Mouse (Mus musculus): ENCODE results near the gene Isg20l2. TPM values are rescaled to one million over a fixed set of nuclear protein-coding genes. Genes with fewer than 3 reads are reported as not detected.
"Not testable (repeated sequence)": the region's sequence is repeated elsewhere in the genome, so short reads cannot be mapped to it uniquely, and the experiment has no call there.

The Isg20l2 gene
- 10.7 and 12.8 TPM in 2 replicates for polyA plus RNA-seq (2012; rRNA removed)

DNA sequence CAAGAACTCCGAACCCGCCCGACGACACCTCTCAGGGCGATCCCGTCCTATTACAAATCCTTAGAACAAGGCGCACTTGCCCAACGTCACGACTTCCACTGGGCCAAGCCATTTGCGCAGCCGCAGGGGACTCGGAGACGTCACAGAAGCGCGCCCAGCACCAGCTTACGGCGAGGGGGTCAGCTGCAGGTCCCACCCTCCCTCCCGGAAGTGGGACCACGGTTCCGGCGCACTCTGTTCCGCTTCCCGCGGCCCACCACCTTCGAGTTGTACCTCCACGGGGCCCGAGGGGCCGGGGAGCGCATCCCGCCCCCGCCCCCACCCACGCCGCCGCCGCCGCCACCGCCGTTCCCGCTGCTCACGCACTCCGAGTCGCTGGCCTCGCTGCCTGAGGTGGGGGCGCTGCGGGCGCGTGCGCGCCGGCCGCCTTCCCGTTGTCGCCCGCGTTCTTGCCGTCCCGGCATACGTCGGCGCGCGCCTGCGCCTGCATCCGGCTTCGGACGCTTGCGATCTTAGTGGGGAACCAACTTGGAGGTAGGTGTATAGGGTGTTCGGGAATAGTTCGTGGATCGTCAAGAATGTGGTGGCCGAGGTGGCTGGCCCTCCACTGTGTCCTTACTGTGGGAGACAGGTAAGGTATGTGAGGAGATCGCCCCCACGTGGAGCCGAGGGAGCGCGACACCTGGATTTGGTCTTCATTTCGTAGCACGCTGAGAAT is at the start of gene Isg20l2, which contains the start of gene Rrnad1:
Gene Isg20l2 (plus strand): TSS at position 237 of the 718 bp plus-strand sequence.
Gene Rrnad1 (minus strand): TSS at position 640 of the 718 bp plus-strand sequence.
- TF ChIP-seq CTCF (IDR thresholded peaks at IDR 0.05; ENCODE audit: insufficient read depth, low read length): peak; percentile 73
- peak; percentile 88; the same call in 1 of the 2 replicates for TF ChIP-seq POLR2A (IDR thresholded peaks at IDR 0.05; ENCODE audit: borderline replicate concordance, extremely low read depth, low read depth, low read length)
- peaks cover 6% of the 10 kb centered on the region for H3K4me1 ChIP-seq (ENCODE audit: control insufficient read depth, insufficient read depth, low read length)
- WGBS: under 1% methylated on average over 78 of the region's 78 CpGs
- DNase-seq: peak; percentile 97
- H3K4me3 ChIP-seq (replicated peaks; ENCODE audit: extremely low read depth, low read depth, low read length): peak within 1 kb of the TSS; percentile 89

- peak overlapping the region; percentile 85 for H3K4me3 ChIP-seq (replicated peaks; ENCODE audit: extremely low read depth, low read depth, low read length)
- DNase-seq: no peak
- WGBS: 2% methylated on average over 3 of the region's 3 CpGs
These were observed 45.8 kb upstream of the Isg20l2 start for GRCm38 (mm10) chr3:87884291-87884690.

DNA sequence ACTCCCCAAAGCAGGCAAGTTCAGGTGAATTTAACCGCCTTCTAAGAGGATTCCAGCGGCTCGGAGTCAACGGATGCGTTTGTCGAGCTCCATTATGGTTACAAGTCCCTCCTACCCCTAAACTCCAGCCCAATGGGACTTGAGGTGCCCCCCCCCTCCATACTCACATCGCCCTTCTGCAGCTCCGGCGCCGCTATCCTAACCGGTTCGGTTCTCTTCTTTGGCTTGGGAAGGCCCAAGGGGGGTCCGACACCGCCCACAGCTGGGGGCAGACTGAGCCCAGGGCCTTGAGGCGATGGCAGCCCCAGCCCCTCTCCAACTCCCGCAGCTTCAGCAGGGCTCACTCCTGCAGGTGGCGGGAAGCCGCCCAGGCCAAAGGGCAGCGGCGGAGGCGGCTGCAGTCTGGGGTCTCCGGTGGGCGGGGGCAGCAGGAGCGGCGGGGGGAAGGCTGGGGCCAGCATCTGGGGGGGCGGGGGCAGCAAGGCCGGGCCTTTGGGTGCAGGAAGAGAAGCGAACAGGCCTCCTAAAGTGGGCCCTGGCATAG is 45.3 kb upstream of the Isg20l2 start:
- Histone ChIP-seq H3K4me3 (replicated peaks; ENCODE audit: extremely low read depth, low read depth, low read length) (peak overlapping the region; percentile 85), H3K4me1 (ENCODE audit: control insufficient read depth, insufficient read depth, low read length) (peaks cover 9% of the 10 kb centered on the region)
- WGBS: under 1% methylated on average over 28 of the region's 28 CpGs
- TF ChIP-seq CTCF (IDR thresholded peaks at IDR 0.05; ENCODE audit: insufficient read depth, low read length): no peak
- no peak for TF ChIP-seq POLR2A (IDR thresholded peaks at IDR 0.05; ENCODE audit: borderline replicate concordance, extremely low read depth, low read depth, low read length)
- DNase-seq: peak; percentile 20

More at GRCm38 (mm10) chr3:87884291-87884690, 45.8 kb upstream of the Isg20l2 start:
- peaks cover 9% of the 10 kb centered on the region for H3K4me1 ChIP-seq (ENCODE audit: control insufficient read depth, insufficient read depth, low read length)
- TF ChIP-seq POLR2A (IDR thresholded peaks at IDR 0.05; ENCODE audit: borderline replicate concordance, extremely low read depth, low read depth, low read length): no peak
- no peak for TF ChIP-seq CTCF (IDR thresholded peaks at IDR 0.05; ENCODE audit: insufficient read depth, low read length)

GRCm38 (mm10) chr3:87885281-87886003 is 44.7 kb upstream of the Isg20l2 start, which contains the start of gene Prcc:
Prcc (minus strand) TSS chr3:87885608.
- Histone ChIP-seq H3K4me1 (ENCODE audit: control insufficient read depth, insufficient read depth, low read length) (peaks cover 9% of the 10 kb centered on the region), H3K4me3 (replicated peaks; ENCODE audit: extremely low read depth, low read depth, low read length) (peak within 1 kb of the TSS; percentile 85)
- peak; percentile 85 for DNase-seq
- TF ChIP-seq CTCF (IDR thresholded peaks at IDR 0.05; ENCODE audit: insufficient read depth, low read length) (no peak), POLR2A (IDR thresholded peaks at IDR 0.05; ENCODE audit: borderline replicate concordance, extremely low read depth, low read depth, low read length) (peak; percentile 51; the same call in 1 of the 2 replicates)
- WGBS: under 1% methylated on average over 33 of the region's 33 CpGs

DNA sequence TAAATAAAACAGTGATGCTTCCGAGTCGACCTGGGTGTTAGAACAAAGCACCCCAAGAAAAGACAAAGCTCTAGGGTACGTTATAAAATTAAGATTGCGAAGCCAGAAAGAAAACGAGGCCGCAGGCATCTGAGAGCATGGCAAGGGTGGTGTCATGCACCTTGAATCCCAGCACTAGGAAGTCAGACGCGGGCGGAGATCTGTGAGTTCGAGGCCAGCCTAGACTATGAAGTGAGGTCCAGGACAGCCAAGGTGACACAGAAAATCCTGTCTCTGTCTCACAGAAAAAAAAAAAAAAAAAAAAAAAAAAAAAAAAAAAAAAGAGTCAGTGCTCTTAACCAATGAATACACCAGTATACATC is 44.1 kb upstream of the Isg20l2 start:
- 6% methylated on average over 10 of the region's 10 CpGs for whole genome bisulfite sequencing
- no peak for TF ChIP-seq POLR2A (IDR thresholded peaks at IDR 0.05; ENCODE audit: borderline replicate concordance, extremely low read depth, low read depth, low read length)
- no peak for TF ChIP-seq CTCF (IDR thresholded peaks at IDR 0.05; ENCODE audit: insufficient read depth, low read length)
- peak overlapping the region; percentile 76 for H3K4me3 ChIP-seq (replicated peaks; ENCODE audit: extremely low read depth, low read depth, low read length)
- peaks cover 9% of the 10 kb centered on the region for H3K4me1 ChIP-seq (ENCODE audit: control insufficient read depth, insufficient read depth, low read length)
- peak; percentile 60 for DNase-seq

GRCm38 (mm10) chr3:87886416-87886815 is 43.7 kb upstream of the Isg20l2 start:
- TF ChIP-seq CTCF (IDR thresholded peaks at IDR 0.05; ENCODE audit: insufficient read depth, low read length) (no peak), POLR2A (IDR thresholded peaks at IDR 0.05; ENCODE audit: borderline replicate concordance, extremely low read depth, low read depth, low read length) (no peak)
- 85% methylated on average over 6 of the region's 6 CpGs for WGBS
- DNase-seq: no peak

GRCm38 (mm10) chr3:87887400-87887799 is 42.7 kb upstream of the Isg20l2 start:
- not testable (repeated sequence) for H3K4me3 ChIP-seq (replicated peaks; ENCODE audit: extremely low read depth, low read depth, low read length); H3K4me1 ChIP-seq (ENCODE audit: control insufficient read depth, insufficient read depth, low read length); DNase-seq
- WGBS: 72% methylated on average over 4 of the region's 4 CpGs

More at GRCm38 (mm10) chr3:87886416-87886815, 43.7 kb upstream of the Isg20l2 start:
- Histone ChIP-seq H3K4me1 (ENCODE audit: control insufficient read depth, insufficient read depth, low read length) (peaks cover 9% of the 10 kb centered on the region), H3K4me3 (replicated peaks; ENCODE audit: extremely low read depth, low read depth, low read length) (no peak overlapping the region)

DNA sequence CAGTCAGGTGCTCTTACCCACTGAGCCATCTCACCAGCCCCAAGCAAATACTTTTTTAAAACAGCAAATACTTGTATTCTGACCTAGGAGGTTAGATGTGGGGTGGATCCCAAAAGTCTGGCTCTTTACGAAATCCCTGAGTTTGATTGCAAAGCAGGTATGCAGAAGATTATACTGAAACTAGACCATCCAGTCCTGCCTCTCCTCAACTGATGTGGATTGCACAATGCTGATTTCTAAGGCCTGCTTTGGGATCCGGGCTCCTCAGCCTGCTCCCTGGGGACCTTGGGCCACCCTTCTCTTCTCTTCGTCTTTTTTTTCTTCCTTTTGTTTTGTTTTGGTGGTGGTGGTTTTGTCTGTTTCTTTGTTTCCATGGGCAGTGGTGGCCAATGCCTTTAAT is 38.6 kb upstream of the Isg20l2 start:
- 64% methylated on average over 3 of the region's 3 CpGs for WGBS
- TF ChIP-seq CTCF (IDR thresholded peaks at IDR 0.05; ENCODE audit: insufficient read depth, low read length) (no peak), POLR2A (IDR thresholded peaks at IDR 0.05; ENCODE audit: borderline replicate concordance, extremely low read depth, low read depth, low read length) (no peak)
- Histone ChIP-seq H3K4me3 (replicated peaks; ENCODE audit: extremely low read depth, low read depth, low read length) (no peak overlapping the region), H3K4me1 (ENCODE audit: control insufficient read depth, insufficient read depth, low read length) (no peaks in the 10 kb centered on the region)
- no peak for DNase-seq

- DNase-seq: no peak
- TF ChIP-seq POLR2A (IDR thresholded peaks at IDR 0.05; ENCODE audit: borderline replicate concordance, extremely low read depth, low read depth, low read length): no peak
- no peak for TF ChIP-seq CTCF (IDR thresholded peaks at IDR 0.05; ENCODE audit: insufficient read depth, low read length)
- no peaks in the 10 kb centered on the region for H3K4me1 ChIP-seq (ENCODE audit: control insufficient read depth, insufficient read depth, low read length)
- no peak overlapping the region for H3K4me3 ChIP-seq (replicated peaks; ENCODE audit: extremely low read depth, low read depth, low read length)
- WGBS: 81% methylated on average over 3 of the region's 3 CpGs
These were observed 36.7 kb upstream of the Isg20l2 start for GRCm38 (mm10) chr3:87893367-87893905.

Measured in lung, adult 2 months (tissue).